Mouse (Mus musculus) testis, postnatal 10 days (tissue): Measurements from ENCODE around the gene Olfr1097.

Experiments used
- DNase-seq: peaks from one replicate; pipeline ENCODE4 v3.0.0; 2021; ENCODE audit warnings: low spot score

The Olfr1097 gene

GRCm38 (mm10) chr2:86892116-86892515 lies at the start of gene Olfr1097:
Olfr1097 (minus strand) TSS chr2:86892216.
- no peak for DNase-seq

GRCm38 (mm10) chr2:86926557-86926956 lies 34.5 kb upstream of the Olfr1097 start:
- no peak for DNase-seq

DNA sequence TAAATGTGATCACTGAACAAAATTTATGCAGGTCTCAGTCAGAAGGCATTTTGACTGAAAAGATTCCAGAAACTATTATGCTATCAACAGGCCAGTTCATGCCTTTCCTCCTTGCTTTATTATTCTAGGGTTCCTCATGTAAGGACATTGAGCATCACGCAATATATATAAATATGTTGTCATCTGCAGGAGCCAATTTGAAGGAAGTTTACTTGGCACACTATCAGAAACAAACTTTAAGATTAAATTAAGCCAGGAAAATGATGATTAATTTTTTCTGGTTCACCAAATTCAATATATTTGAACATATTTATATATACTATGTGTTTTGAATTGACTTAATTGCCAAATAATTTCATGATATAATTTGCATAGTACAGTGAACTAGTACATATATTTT lies 32.4 kb upstream of the Olfr1097 start, which contains the start of gene Olfr1098:
TSS of gene Olfr1098 (minus strand) at position 101 of the 400 bp plus-strand sequence.
- no peak for DNase-seq

DNA sequence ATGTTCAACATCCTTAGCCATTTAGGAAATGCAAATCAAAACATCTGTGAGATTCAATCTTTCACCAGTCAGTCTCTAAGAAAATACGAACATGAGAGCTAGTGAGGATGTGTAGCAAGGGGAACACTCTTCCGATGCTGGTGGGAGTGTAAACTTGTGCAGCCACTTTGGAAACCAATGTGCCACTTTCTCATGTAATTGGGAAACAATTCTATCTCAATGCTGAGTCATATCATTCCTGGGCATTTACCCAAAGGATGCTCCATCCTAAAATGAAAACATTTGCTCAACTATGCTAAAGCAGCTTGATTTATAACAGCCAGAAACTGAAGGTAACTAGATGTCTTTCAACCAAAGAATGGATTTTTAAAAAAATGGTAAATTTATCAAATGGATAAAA lies 13.6 kb upstream of the Olfr1097 start:
- no peak for DNase-seq

GRCm38 (mm10) chr2:86874702-86875101 lies 17.3 kb downstream of the Olfr1097 start, which contains the start of gene Gm13723:
Gm13723 (minus strand) TSS chr2:86874802.
- no peak for DNase-seq

DNA sequence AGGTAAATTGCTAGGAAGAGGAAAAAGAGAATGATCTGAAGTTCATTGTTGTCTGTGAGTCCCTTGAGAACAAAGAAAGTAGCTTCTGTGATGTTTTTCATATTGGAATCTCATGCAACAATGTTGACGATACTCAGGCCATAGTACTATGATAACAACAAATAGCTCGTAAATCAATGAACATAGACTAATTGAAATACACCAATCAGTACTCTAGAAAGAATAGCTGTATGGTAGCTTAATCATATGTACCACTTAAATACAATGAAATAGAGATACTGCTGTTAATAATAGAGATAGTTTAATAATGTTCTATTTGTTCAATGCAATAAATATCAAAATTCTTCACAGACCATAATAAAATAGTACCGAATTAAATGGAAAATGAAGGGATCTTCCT lies 40.4 kb downstream of the Olfr1097 start, which contains the start of gene Olfr1095:
TSS of gene Olfr1095 (minus strand) at position 101 of the 400 bp plus-strand sequence.
- no peak for DNase-seq
